Mouse (Mus musculus) heart, embryonic 14.5 days (tissue): ENCODE data around the gene Gfer. TPM values are rescaled to one million over a fixed set of nuclear protein-coding genes. Genes with fewer than 3 reads are reported as not detected.
A peak's percentile ranks its signal among the peaks of the same experiment; 100 is the strongest.

Source experiments
- ATAC-seq: fragments of 200-750 bp; cut with Nextera tagmentation; 2 replicates; pipeline ENCODE4 v1.8.0; 2017; ENCODE audit warnings: low read depth, moderate TSS enrichment; ENCODE audit not compliant: insufficient number of reproducible peaks, insufficient read depth, low FRiP score
- H3K27ac ChIP-seq, 2 experiments: fragments of 200-500 bp in 1 of 2; fragments of 300-500 bp in 1 of 2; sonication (generic) in 1 of 2; replicated peaks in 1 of 2; 2 replicates each; pipeline ENCODE4 v1.5.1; 2012 to 2014; ENCODE audit warnings: low read depth in 2 of 2, low read length in 2 of 2, control low read depth in 1 of 2, mild to moderate bottlenecking in 1 of 2, mixed read lengths in 1 of 2; ENCODE audit not compliant: control insufficient read depth in 1 of 2, insufficient read depth in 1 of 2
- H3K27me3 ChIP-seq: fragments of 300-500 bp; sonication (generic); 2 replicates; pipeline ENCODE4 v1.6.1; 2014; ENCODE audit warnings: mild to moderate bottlenecking, low read length, control low read depth; ENCODE audit not compliant: control insufficient read depth, insufficient read depth
- H3K36me3 ChIP-seq: fragments of 300-500 bp; sonication (generic); 2 replicates; pipeline ENCODE4 v1.6.1; 2014; ENCODE audit warnings: mild to moderate bottlenecking, control low read depth, low read length, mixed read lengths; ENCODE audit not compliant: control insufficient read depth, insufficient read depth
- H3K4me1 ChIP-seq, 2 experiments: fragments of 200-500 bp in 1 of 2; fragments of 300-500 bp in 1 of 2; sonication (generic) in 1 of 2; 2 replicates each; pipeline ENCODE4 v1.6.1; 2012 to 2014; ENCODE audit warnings: low read length in 2 of 2, control low read depth in 1 of 2, mixed read lengths in 1 of 2; ENCODE audit not compliant: control insufficient read depth in 2 of 2, insufficient read depth in 2 of 2
- H3K4me2 ChIP-seq: fragments of 300-500 bp; sonication (generic); 2 replicates; pipeline ENCODE4 v1.6.1; 2014; ENCODE audit warnings: mild to moderate bottlenecking, low read length
- H3K4me3 ChIP-seq, 2 experiments: fragments of 200-500 bp in 1 of 2; fragments of 300-500 bp in 1 of 2; sonication (generic) in 1 of 2; 2 replicates each; pipeline ENCODE4 v1.5.1; 2012 to 2014; ENCODE audit warnings: low read length in 2 of 2, mild to moderate bottlenecking in 2 of 2, control low read depth in 1 of 2, low read depth in 1 of 2, moderate library complexity in 1 of 2; ENCODE audit not compliant: control insufficient read depth in 1 of 2, insufficient read depth in 1 of 2
- H3K9ac ChIP-seq: fragments of 300-500 bp; sonication (generic); 2 replicates; pipeline ENCODE4 v1.6.1; 2014; ENCODE audit warnings: mild to moderate bottlenecking, low read length
- H3K9me3 ChIP-seq: fragments of 300-500 bp; sonication (generic); 2 replicates; pipeline ENCODE4 v1.6.1; 2016; ENCODE audit warnings: low read length, control low read depth; ENCODE audit not compliant: control insufficient read depth
- WGBS: fragments of 180-500 bp; shearing (Covaris S2); extraction: QIAGEN DNeasy Blood & Tissue Kit; methylation state at CpG from one replicate; pipeline ENCODE4 v1.1.7; 2014; 5-methylcytosine and 5-hydroxymethylcytosine counted together
- polyA plus RNA-seq: library from polyadenylated mRNA; unstranded; fragments of >200 nt; fragmentation: Nextera tagmentation; extraction: Ambion mirVana; gene quantifications from 2 replicates; pipeline ENCODE4 v1.2.1, GENCODE M21; 2014

The Gfer gene
- polyA plus RNA-seq, 1 experiment from 2014 or later: 29.3 TPM

DNA sequence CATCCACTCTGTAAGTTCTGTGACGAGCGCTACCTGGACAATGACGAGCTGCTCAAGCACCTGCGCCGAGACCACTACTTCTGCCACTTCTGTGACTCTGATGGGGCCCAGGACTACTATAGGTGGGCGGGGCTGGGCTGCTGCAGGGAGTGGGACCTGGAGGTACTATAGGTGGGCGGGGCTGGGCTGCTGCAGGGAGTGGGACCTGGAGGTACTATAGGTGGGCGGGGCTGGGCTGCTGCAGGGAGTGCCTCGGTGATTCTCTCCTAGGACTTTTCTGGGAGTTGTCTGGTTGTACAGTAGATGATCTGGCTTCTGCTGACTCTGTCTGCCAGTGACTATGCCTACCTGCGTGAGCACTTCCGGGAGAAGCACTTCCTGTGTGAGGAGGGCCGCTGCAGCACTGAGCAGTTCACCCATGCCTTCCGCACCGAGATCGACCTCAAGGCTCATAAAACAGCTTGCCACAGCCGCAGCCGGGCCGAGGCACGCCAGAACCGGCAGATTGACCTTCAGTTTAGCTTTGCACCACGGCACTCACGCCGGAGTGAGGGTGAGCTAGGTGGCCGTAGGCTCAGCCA lies 18.4 kb downstream of the Gfer start:
- Histone ChIP-seq H3K36me3 (peaks cover 61% of the 10 kb centered on the region), H3K27ac (no peak overlapping the region), H3K9ac (no peak overlapping the region), H3K27me3 (no peaks in the 10 kb centered on the region), H3K9me3 (no peaks in the 10 kb centered on the region), H3K4me3 (no peak overlapping the region), H3K4me2 (no peak overlapping the region), H3K4me1 (peaks cover 4 to 11% of the 10 kb centered on the region in 2 experiments)
- 92% methylated on average over 24 of the region's 24 CpGs for WGBS
- ATAC-seq: no peak

DNA sequence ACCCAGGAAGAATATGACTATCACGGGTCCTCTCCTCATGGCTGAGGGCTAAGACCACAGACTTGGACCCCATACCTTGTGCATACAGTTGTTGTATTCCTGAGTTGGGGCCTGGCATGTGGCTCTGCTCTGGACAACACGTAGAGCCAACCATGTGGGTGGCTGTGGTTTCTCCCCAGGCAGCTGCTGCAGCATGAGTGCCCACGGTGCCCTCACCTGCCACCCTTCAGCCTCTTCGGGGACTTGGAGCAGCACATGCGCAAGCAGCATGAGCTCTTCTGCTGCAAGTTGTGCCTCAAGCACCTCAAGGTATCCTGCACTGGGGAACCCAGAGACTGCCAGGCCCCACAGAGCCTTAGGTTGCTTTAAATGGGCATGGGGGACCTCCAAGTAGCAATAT lies 19.1 kb downstream of the Gfer start:
- H3K36me3 ChIP-seq: peaks cover 54% of the 10 kb centered on the region
- ATAC-seq: no peak
- no peak overlapping the region for H3K4me2 ChIP-seq
- 97% methylated on average over 5 of the region's 5 CpGs for WGBS
- H3K4me1 ChIP-seq: peaks cover 10 to 17% of the 10 kb centered on the region in 2 experiments
- H3K27ac ChIP-seq: no peak overlapping the region
- H3K4me3 ChIP-seq: no peak overlapping the region
- no peaks in the 10 kb centered on the region for H3K27me3 ChIP-seq
- no peak overlapping the region for H3K9ac ChIP-seq
- H3K9me3 ChIP-seq: no peaks in the 10 kb centered on the region

DNA sequence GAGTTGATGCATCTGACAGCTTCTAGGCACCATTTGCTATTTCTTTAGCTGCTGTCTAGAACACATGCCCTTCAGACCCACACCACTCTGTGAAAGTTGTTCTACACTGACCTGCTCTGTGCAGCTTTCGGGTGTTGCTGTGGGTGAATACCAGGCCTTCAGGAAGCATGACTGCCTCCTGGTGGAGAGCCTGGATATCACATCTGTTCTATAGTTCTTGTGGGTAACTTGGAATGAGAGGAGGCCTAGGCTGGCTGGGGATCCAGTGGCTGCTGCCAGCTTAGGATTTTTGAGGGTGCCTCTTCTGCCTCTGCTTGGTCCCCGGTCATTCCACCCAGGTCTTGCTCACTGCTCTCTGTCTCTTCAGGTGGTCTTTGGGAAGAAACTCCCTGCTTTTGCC lies 19.8 kb downstream of the Gfer start:
- 0 out of 2 replicates have a peak overlapping the region, but pooled peaks have one; percentile 25 for H3K9ac ChIP-seq
- no peak overlapping the region for H3K27ac ChIP-seq
- no peaks in the 10 kb centered on the region for H3K27me3 ChIP-seq
- peaks cover 47% of the 10 kb centered on the region for H3K36me3 ChIP-seq
- WGBS: 68% methylated on average over 2 of the region's 2 CpGs
- no peak for ATAC-seq
- H3K4me1 ChIP-seq: peaks cover 15 to 24% of the 10 kb centered on the region in 2 experiments
- H3K9me3 ChIP-seq: no peaks in the 10 kb centered on the region
- H3K4me3 ChIP-seq: no peak overlapping the region
- no peak overlapping the region for H3K4me2 ChIP-seq

DNA sequence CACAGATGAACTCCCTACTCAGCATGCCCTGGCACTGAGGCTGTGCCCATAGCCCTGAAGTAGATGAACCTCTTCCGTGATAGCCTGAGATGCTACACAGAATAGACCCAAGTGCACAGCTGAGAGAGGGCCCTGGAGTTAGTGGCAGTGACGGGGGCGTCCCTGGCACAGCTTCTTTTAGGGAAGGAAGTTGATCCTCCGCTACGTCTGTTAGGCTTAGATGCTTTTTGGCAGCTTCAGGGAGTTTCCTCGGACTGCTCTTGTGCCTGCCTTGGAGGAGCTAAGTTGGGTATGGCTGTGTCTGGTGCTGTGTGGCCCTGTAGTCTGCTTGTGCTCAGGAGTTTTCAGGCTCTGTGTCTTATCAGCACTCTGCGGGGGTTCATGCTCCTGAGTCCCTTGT lies 21.7 kb downstream of the Gfer start:
- peaks cover 20 to 35% of the 10 kb centered on the region in 2 experiments for H3K4me1 ChIP-seq
- H3K4me2 ChIP-seq: no peak overlapping the region
- H3K4me3 ChIP-seq: no peak overlapping the region
- ATAC-seq: no peak
- no peaks in the 10 kb centered on the region for H3K27me3 ChIP-seq
- H3K9me3 ChIP-seq: no peaks in the 10 kb centered on the region
- H3K36me3 ChIP-seq: peaks cover 28% of the 10 kb centered on the region
- no peak overlapping the region for H3K27ac ChIP-seq
- no peak overlapping the region; the same call in 1 of the 2 replicates for H3K9ac ChIP-seq
- WGBS: 59% methylated on average over 7 of the region's 7 CpGs

DNA sequence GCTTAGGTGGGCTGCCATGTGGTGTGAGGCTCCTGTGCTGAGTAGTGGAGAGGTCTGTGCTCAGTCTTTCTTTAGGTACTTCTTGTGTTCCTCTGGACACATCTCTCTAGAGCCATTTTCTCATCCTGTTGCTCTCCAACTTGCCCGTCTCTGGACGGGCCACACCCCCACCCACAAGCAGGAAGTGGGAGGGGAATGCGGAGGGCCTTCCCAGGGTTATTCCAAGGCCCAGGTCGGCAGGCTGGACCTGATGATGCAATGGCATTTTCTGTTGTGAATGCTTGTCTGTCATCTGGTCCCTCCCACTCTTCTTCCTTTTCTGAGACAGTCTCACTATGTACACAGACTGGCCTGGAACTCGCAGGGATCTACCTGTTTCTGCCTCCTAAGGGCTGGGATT lies 23.8 kb downstream of the Gfer start:
- 23% methylated on average over 5 of the region's 5 CpGs for WGBS
- H3K9ac ChIP-seq: 0 out of 2 replicates have a peak overlapping the region, but pooled peaks have one; percentile 4
- peak overlapping the region; percentile 92 for H3K4me2 ChIP-seq
- no peaks in the 10 kb centered on the region for H3K9me3 ChIP-seq
- ATAC-seq: no peak
- H3K27me3 ChIP-seq: no peaks in the 10 kb centered on the region
- peaks cover 20 to 35% of the 10 kb centered on the region in 2 experiments for H3K4me1 ChIP-seq
- H3K36me3 ChIP-seq: peaks cover 7% of the 10 kb centered on the region
- H3K4me3 ChIP-seq: no peak overlapping the region
- no peak overlapping the region for H3K27ac ChIP-seq

DNA sequence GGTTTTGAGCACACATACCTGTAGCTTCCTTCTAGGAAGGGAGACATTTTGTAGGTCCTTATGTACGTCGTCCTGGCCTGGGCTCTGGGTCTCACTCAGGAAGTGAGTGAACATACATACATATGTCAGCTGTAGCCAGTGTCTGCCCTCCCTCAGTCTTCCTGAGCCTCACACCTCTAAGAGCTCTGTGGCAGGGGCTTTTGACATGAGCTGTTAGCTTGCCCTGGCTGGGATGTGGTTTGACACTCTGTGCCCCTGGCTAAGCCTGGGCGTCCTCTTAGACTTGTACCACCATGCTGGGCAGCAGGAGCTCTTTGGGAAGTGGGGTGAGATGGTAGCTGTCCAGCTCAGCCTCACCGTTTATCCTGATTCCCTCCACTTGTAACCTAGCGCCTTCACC lies 24.6 kb downstream of the Gfer start:
- Histone ChIP-seq H3K36me3 (no peaks in the 10 kb centered on the region), H3K9me3 (no peaks in the 10 kb centered on the region), H3K4me1 (peaks cover 20 to 35% of the 10 kb centered on the region in 2 experiments), H3K9ac (peak overlapping the region; percentile 97), H3K27me3 (no peaks in the 10 kb centered on the region), H3K4me2 (peak overlapping the region; percentile 92), H3K4me3 (no peak overlapping the region), H3K27ac (no peak overlapping the region)
- 68% methylated on average over 5 of the region's 5 CpGs for WGBS
- ATAC-seq: no peak

DNA sequence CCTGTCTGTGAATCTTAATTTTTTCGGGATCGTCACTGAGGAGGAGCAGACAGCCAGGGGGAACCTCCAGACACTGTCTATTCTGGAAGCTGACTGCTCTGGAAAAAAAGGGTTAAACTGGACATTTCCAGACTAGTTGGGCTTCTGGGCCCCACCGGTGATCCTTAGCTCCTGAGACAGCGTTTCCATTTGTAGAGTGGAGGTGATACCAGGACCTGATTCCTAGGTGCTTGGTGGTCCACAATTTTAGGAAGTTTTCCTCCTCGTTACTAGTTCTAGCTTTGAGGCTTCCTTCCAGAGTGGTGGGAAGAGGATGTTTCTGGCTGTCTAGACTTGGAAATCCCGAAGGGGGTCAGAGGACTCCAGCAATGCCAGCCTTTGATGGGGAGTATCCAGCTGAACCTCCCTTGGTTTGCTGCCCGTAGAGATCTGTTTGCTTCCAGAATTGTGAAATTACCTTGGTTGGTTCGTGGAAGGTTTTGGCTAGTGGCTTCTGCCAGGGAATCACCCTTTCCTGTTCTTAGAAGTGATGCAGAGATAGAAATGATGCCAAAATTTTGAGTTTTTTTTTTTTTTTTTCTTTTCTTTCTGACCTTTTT lies 25.6 kb downstream of the Gfer start:
- H3K4me2 ChIP-seq: peak overlapping the region; percentile 92
- H3K4me1 ChIP-seq: peaks cover 16 to 29% of the 10 kb centered on the region in 2 experiments
- peak overlapping the region; percentile 35 to 82; a peak in 3 of 4 replicates for H3K27ac ChIP-seq
- no peaks in the 10 kb centered on the region for H3K36me3 ChIP-seq
- ATAC-seq: no peak
- peak overlapping the region; percentile 83 to 98 for H3K4me3 ChIP-seq
- H3K9ac ChIP-seq: peak overlapping the region; percentile 97
- WGBS: 12% methylated on average over 8 of the region's 8 CpGs
- H3K9me3 ChIP-seq: no peaks in the 10 kb centered on the region
- H3K27me3 ChIP-seq: no peaks in the 10 kb centered on the region
